Mouse (Mus musculus): ENCODE results near the gene Lrp5. TPM values are rescaled to one million over a fixed set of nuclear protein-coding genes. Genes with fewer than 3 reads are reported as not detected.
"Not testable (repeated sequence)": the region's sequence is repeated elsewhere in the genome, so short reads cannot be mapped to it uniquely, and the experiment has no call there.

The Lrp5 gene
- polyA plus RNA-seq, 1 experiment from 2014 or later, result 1.4 TPM

DNA sequence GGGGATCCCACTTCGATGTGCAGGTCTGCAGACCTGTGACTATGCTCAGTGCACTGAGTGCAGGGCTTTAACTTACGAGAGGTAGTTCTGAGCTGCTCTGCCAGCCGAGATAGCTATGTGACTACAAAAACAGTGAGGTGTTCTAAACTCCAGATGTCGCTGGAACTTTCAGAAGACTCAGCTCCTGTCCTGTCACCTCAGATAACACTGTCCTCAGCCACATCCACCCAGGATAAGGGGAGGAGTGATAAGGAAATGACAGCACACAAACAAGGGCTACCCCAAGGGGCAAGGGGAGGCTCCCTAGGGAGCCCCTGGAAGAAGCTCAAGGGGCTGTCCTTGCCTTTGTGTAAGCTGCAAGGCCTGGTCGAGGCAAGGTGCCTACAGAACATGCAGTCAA, 96.8 kb downstream of the Lrp5 start:
- Histone ChIP-seq H3K27ac (replicated peaks) (no peak overlapping the region), H3K4me1 (replicated peaks) (no peaks in the 10 kb centered on the region), H3K4me2 (no peak overlapping the region), H3K27me3 (no peaks in the 10 kb centered on the region), H3K36me3 (no peaks in the 10 kb centered on the region), H3K4me3 (no peak overlapping the region), H3K9ac (no peak overlapping the region), H3K9me3 (no peaks in the 10 kb centered on the region)
- 89% methylated on average over 5 of the region's 5 CpGs for WGBS
- no peak for ATAC-seq (ENCODE audit: low FRiP score, low read depth)

DNA sequence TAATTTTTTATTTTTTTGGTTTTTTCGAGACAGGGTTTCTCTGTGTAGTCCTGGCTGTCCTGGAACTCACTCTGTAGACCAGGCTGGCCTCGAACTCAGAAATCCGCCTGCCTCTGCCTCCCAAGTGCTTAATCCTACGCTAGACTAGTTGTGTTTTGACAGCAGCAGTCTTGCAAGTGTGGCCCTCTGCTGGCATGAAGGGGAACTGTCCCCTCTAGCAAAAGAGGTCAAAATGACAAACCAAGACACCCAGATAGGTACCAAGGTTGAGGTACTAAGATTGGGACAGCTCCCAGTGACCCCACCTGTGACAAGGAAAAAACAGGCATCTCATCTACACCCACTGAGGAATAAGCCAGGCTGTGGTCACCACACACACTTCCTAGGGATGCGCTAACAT, 98.6 kb downstream of the Lrp5 start:
- WGBS, result 95% methylated on average over 5 of the region's 5 CpGs
- ATAC-seq (ENCODE audit: low FRiP score, low read depth); H3K27ac ChIP-seq (replicated peaks): not testable (repeated sequence)

DNA sequence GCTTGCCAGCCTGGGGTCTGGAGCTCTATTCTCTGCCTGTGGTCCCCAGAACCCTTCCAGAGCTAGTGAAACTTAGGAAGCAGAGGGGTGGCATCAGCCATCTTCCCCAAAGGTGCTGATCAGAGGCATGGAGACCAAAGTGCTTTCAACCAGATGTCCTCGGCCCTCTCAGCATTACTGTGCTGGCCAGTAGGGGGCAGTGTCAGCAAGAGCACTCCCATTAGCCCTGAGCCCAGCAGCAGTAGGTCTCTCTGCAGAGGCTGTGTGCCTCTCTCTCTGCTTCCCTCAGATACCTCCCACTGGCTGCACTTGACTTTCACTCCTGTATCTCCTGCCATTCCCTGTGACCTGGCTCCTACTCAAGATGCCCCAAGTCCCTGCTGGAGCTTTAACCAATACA, 99.8 kb downstream of the Lrp5 start:
- Histone ChIP-seq H3K27me3 (no peaks in the 10 kb centered on the region), H3K27ac (replicated peaks) (no peak overlapping the region), H3K4me1 (replicated peaks) (no peaks in the 10 kb centered on the region), H3K36me3 (no peaks in the 10 kb centered on the region), H3K4me3 (no peak overlapping the region), H3K4me2 (no peak overlapping the region), H3K9ac (no peak overlapping the region), H3K9me3 (no peaks in the 10 kb centered on the region)
- no peak for ATAC-seq (ENCODE audit: low FRiP score, low read depth)
- 21% methylated on average over 1 of the region's 1 CpGs for whole genome bisulfite sequencing

More for the DNA sequence above, 98.6 kb downstream of the Lrp5 start:
- not testable (repeated sequence) for H3K4me1 ChIP-seq (replicated peaks); H3K4me2 ChIP-seq; H3K4me3 ChIP-seq; H3K9ac ChIP-seq; H3K9me3 ChIP-seq; H3K36me3 ChIP-seq; H3K27me3 ChIP-seq

DNA sequence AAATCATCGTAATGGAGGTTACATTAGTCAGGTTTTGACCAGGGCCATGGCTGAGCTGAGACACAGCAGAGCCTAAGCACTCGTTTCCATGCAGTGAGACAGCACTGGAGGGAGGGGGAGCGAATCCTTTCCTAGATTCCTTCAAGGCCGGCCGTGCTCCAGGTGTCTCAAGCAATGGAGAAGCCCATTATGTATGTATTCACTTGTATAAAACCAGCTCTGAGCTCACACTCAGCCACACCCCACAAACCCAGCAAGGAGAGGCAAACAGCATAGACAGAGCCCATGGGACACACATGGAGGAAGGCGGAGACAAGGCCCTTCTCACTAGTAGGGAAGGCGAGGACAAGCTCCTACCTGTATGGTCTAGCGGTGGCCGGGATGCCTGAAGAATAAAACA, 100.3 kb downstream of the Lrp5 start:
- Histone ChIP-seq H3K4me2 (no peak overlapping the region), H3K4me3 (no peak overlapping the region), H3K27ac (replicated peaks) (no peak overlapping the region), H3K27me3 (no peaks in the 10 kb centered on the region), H3K4me1 (replicated peaks) (no peaks in the 10 kb centered on the region), H3K36me3 (no peaks in the 10 kb centered on the region), H3K9ac (no peak overlapping the region), H3K9me3 (no peaks in the 10 kb centered on the region)
- WGBS, result 93% methylated on average over 9 of the region's 9 CpGs
- no peak for ATAC-seq (ENCODE audit: low FRiP score, low read depth)

DNA sequence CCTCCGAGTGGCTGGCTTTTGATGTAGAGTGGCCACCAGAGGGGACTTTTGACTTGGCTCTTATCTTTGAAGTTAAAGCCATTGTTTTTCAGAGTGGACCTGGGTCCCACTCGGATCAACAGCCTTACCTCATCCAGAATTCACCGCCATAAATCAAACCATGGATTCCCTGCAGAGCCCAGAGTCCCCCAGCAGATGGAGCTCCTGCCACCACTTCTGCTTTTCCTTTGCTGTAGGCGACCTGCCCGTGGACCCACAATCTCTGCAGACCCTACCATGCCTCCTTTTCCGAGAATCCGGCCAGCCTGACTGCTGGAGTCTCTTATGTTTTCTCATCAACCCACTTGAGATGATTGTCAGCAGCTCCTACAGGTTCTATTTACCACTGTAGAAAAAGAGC, 105.0 kb downstream of the Lrp5 start:
- 25% methylated on average over 7 of the region's 7 CpGs for WGBS
- H3K27me3 ChIP-seq, result no peaks in the 10 kb centered on the region

DNA sequence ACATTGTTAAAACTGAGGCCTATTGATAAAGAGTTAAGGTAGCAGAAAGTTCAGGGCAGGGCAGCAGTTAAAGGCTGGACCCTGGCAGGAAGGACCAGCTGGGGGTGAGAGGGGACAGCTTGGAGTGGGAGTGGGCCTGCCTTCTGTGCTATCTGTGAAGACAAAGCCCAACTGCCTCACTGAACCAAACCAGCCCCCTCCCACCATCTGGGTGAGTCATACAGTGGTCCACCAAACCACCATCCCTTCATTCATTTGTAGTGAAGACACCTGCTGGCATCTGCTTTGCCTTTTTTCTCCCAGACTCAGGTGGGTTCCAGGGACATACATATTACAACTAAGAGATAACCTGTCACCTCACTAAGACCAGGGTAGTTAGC, 108.5 kb downstream of the Lrp5 start:
- no peak overlapping the region for H3K9ac ChIP-seq
- H3K9me3 ChIP-seq, result no peaks in the 10 kb centered on the region
- peaks cover 23% of the 10 kb centered on the region for H3K4me1 ChIP-seq (replicated peaks)
- ATAC-seq (ENCODE audit: low FRiP score, low read depth), result no peak
- H3K36me3 ChIP-seq, result no peaks in the 10 kb centered on the region
- H3K4me3 ChIP-seq, result no peak overlapping the region
- H3K27me3 ChIP-seq, result no peaks in the 10 kb centered on the region
- no peak overlapping the region for H3K4me2 ChIP-seq
- no peak overlapping the region for H3K27ac ChIP-seq (replicated peaks)

More for the DNA sequence above, 105.0 kb downstream of the Lrp5 start:
- H3K4me3 ChIP-seq, result no peak overlapping the region
- H3K4me2 ChIP-seq, result no peak overlapping the region
- H3K36me3 ChIP-seq, result no peaks in the 10 kb centered on the region
- H3K4me1 ChIP-seq (replicated peaks), result peaks cover 5% of the 10 kb centered on the region
- ATAC-seq (ENCODE audit: low FRiP score, low read depth), result no peak
- no peak overlapping the region for H3K9ac ChIP-seq
- H3K9me3 ChIP-seq, result no peaks in the 10 kb centered on the region
- no peak overlapping the region for H3K27ac ChIP-seq (replicated peaks)

DNA sequence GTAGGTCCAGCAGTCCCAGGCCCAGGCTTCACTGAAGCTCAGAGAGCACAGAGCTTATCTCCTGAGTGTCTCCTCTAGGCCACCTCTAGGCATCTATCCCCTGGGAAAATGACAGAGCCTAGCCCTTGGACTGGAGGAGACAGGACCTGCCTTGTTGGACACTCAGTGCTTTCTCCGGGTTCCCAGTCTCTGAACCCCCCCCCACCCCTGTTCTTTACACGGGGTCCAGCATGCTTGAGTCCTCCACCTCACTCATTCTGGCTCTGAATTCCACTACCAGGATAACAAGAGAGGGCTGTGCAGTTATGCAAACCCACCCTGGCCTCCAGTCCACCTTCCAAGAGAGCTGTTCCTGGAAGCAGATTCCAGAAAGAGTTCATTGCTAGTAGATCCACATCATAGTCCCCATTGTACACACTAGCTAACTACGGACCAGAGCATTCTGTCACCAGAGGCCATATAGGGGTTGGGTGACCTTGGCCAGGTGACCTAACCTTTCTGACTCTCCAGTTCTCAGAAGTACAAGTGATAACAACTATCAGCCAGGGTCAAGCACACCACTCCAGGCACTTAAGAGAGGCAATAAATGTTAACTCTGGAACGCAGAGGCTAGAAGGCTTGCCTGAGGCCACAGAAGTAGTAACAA, 109.0 kb downstream of the Lrp5 start:
- Histone ChIP-seq H3K9ac (no peak overlapping the region), H3K4me2 (no peak overlapping the region), H3K27me3 (no peaks in the 10 kb centered on the region), H3K4me3 (no peak overlapping the region), H3K4me1 (replicated peaks) (peaks cover 26% of the 10 kb centered on the region), H3K9me3 (no peaks in the 10 kb centered on the region), H3K36me3 (no peaks in the 10 kb centered on the region), H3K27ac (replicated peaks) (0 out of 2 replicates have a peak overlapping the region, but pooled peaks have one; percentile 96)
- WGBS, result 90% methylated on average over 4 of the region's 4 CpGs
- no peak for ATAC-seq (ENCODE audit: low FRiP score, low read depth)

DNA sequence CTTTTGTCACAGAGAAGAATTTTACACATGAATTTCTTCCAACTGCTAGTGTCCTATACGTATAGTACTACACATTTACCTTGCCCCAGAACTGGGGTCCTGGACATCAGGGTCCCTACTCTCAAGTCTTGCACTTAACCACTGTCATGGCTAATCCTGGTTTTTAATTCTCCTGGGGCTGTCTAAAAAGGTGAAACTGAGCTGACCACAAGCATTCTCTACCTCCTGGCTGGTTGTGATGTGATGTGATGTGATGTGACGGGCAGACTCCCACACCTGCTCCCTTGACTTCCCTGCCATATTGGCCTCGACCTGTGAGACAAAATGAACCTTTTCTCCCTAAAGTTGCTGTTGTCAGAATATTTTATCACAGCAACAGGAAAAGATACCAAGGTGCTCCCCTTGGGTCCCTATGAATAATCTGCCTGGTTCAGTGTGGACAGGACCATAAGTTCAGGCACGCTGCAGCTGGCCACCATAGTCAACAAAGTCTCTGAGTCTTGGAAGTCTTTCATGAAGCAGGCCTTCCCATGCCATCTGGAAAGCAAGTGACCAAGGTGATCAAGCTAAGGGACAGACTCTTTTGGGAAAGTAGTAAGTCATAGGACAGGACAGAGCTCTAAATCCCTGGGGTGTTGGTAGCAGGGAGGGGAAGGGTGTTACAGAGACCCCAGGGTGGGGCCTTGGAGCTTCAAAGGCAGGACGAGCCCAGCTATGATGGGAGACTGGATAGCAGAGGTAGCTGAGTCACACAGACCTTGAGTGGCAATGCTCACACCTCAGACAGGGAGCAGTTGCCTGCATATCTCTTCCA, 109.7 kb downstream of the Lrp5 start:
- H3K27me3 ChIP-seq, result no peaks in the 10 kb centered on the region
- H3K4me3 ChIP-seq, result peak overlapping the region; percentile 74
- peak overlapping the region; percentile 96 for H3K27ac ChIP-seq (replicated peaks)
- H3K4me1 ChIP-seq (replicated peaks), result peaks cover 27% of the 10 kb centered on the region
- H3K9ac ChIP-seq, result no peak overlapping the region
- 65% methylated on average over 5 of the region's 5 CpGs for WGBS
- H3K9me3 ChIP-seq, result no peaks in the 10 kb centered on the region
- peak overlapping the region; percentile 64 for H3K4me2 ChIP-seq
- ATAC-seq (ENCODE audit: low FRiP score, low read depth), result 0 out of 2 replicates have a peak, but pooled peaks have one; percentile 1
- no peaks in the 10 kb centered on the region for H3K36me3 ChIP-seq

DNA sequence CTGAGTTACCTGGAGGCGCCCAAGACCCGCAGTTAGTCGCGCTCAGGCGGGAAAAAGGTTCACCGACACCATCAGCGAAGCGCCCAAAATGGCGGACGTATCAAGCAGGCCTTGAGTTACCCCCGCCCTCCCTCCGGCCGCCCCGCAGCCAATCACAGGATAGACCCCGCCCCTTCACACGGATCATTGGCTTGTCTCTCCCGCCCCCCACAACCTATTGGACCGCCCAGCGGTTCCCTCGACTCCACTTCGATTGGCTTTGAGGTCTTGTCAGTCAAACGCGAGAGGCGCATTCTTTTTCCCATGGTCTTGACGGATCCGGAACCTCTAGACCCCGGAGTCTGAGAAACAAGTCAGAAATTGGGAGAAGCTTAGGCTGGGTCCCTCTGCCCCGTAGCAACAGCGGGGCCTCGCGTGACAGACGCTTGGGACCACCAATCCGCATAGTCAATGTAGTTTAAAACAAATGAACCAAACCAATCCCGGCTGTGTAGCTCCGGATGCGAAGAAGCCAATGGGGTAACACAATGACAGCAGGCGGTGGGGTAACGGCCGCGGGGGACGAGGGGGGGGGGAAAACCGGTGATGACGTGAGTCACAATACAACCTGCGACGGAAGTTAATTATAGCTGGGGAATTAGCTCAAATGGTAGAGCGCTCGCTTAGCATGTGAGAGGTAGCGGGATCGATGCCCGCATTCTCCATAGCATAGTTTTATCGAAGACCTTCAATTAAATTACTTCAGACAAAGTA, 110.6 kb downstream of the Lrp5 start, which contains the start of gene Ppp6r3:
Gene Ppp6r3, minus strand, starts transcription at position 118 of the 753 bp plus-strand sequence.
- WGBS, result under 1% methylated on average over 50 of the region's 51 CpGs

DNA sequence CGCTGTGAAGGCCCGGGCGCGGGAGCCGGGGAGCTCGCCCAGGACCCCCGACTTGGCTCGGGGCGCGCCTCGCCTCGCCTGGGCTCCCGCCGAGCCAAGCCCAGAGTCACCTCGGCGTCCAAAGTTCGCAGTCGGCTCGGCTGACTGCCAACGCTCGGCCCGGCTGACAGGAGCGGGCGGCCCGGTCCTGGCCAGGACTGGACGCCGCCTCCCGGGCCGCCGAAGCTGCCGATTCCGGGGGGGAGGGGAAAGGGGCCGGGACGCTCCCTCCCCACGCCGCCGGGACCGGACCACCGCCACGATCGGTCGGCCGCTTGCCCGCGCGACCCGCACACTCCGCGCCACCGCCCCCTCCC, 111.1 kb downstream of the Lrp5 start:
- Histone ChIP-seq H3K4me3 (peak overlapping the region; percentile 74), H3K27me3 (no peaks in the 10 kb centered on the region), H3K4me1 (replicated peaks) (peaks cover 27% of the 10 kb centered on the region), H3K9me3 (no peaks in the 10 kb centered on the region), H3K4me2 (peak overlapping the region; percentile 64), H3K27ac (replicated peaks) (peak overlapping the region; percentile 96), H3K36me3 (no peaks in the 10 kb centered on the region), H3K9ac (peak overlapping the region; percentile 78)
- WGBS, result 0% methylated on average over 41 of the region's 50 CpGs
- ATAC-seq (ENCODE audit: low FRiP score, low read depth), result peak; percentile 37; the same call in 1 of the 2 replicates

More for the DNA sequence above, 110.6 kb downstream of the Lrp5 start, which contains the start of gene Ppp6r3:
- Histone ChIP-seq H3K27me3 (no peaks in the 10 kb centered on the region), H3K36me3 (no peaks in the 10 kb centered on the region), H3K9me3 (no peaks in the 10 kb centered on the region), H3K4me3 (peak within 1 kb of the TSS; percentile 74), H3K4me2 (peak within 1 kb of the TSS; percentile 64), H3K4me1 (replicated peaks) (peaks cover 27% of the 10 kb centered on the region), H3K27ac (replicated peaks) (peak within 1 kb of the TSS; percentile 96), H3K9ac (peak within 1 kb of the TSS; percentile 78)
- peak; percentile 97 for ATAC-seq (ENCODE audit: low FRiP score, low read depth)

DNA sequence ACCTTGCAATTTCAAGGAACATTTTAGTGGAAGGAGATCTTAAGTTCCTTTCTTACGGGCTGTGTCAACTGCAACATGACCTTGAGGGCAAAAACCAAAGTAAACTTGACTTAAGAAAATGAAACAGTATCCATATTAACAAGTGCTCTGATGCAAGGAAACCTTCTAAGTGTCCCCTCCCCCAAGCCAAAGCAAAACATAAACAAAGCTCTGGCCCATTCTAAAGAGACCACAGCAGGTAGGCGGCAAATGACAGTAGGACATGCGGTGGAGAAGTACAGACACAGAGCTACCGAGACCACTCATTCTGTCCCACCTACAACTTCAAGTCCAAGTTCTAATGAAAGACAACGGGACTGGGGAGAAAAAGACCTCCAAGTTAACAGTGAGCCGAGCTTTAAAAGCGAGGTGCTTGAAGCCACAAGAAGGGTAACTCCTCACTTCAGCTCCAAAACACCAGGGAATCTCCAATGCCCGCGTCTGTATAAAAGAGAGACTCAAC, 111.7 kb downstream of the Lrp5 start:
- ATAC-seq (ENCODE audit: low FRiP score, low read depth), result no peak
- Histone ChIP-seq H3K4me2 (peak overlapping the region; percentile 64), H3K9ac (peak overlapping the region; percentile 78), H3K4me1 (replicated peaks) (peaks cover 27% of the 10 kb centered on the region), H3K27me3 (no peaks in the 10 kb centered on the region), H3K9me3 (no peaks in the 10 kb centered on the region), H3K36me3 (no peaks in the 10 kb centered on the region), H3K27ac (replicated peaks) (peak overlapping the region; percentile 96), H3K4me3 (peak overlapping the region; percentile 74)
- WGBS, result 3% methylated on average over 9 of the region's 9 CpGs

DNA sequence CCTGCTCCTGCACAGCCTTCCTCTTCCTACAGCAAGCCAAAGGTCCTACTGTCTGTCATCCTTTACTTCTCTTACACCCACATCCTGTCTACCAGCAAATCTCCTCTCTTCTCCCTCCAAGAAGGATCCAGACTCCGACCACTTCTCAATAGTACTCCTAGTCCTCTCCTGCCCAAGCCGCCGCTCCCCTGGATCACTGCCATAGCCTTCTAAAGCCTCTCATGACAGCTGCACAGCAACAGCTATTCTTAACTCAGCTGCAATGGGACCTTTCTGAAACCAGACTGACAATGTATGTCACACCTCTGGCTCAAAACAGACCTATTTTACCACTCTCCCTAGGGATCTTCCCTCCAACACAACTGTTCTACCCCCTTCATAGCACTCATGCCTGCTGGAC, 122.1 kb downstream of the Lrp5 start:
- Histone ChIP-seq H3K4me2 (no peak overlapping the region), H3K9ac (no peak overlapping the region), H3K9me3 (no peaks in the 10 kb centered on the region), H3K4me3 (no peak overlapping the region), H3K27me3 (no peaks in the 10 kb centered on the region), H3K4me1 (replicated peaks) (0 out of 2 replicates have a peak, but pooled peaks cover 4% of the 10 kb centered on the region), H3K36me3 (no peaks in the 10 kb centered on the region), H3K27ac (replicated peaks) (no peak overlapping the region)
- WGBS, result 82% methylated on average over 3 of the region's 3 CpGs
- ATAC-seq (ENCODE audit: low FRiP score, low read depth), result 0 out of 2 replicates have a peak, but pooled peaks have one; percentile 19
